Mouse (Mus musculus) heart, postnatal 0 days (tissue): Measurements from ENCODE around the gene Csf3.
"Not testable (repeated sequence)": the region's sequence is repeated elsewhere in the genome, so short reads cannot be mapped to it uniquely, and the experiment has no call there.

Source experiments
- CTCF ChIP-seq: IDR thresholded peaks from 2 replicates; pipeline ENCODE4 v1.5.1; 2016; ENCODE audit warnings: antibody characterized with exemption, control low read depth, low read depth
- EP300 ChIP-seq: IDR thresholded peaks from 2 replicates; pipeline ENCODE4 v1.6.1; 2016; ENCODE audit warnings: antibody characterized with exemption, low read depth

GRCm38 (mm10) chr11:98737220-98737619 lies 36.2 kb downstream of the Csf3 start:
- TF ChIP-seq CTCF, EP300: not testable (repeated sequence)
